Comparison of ENCODE assay signal across 17 mouse cellular contexts in the genomic region with DNA sequence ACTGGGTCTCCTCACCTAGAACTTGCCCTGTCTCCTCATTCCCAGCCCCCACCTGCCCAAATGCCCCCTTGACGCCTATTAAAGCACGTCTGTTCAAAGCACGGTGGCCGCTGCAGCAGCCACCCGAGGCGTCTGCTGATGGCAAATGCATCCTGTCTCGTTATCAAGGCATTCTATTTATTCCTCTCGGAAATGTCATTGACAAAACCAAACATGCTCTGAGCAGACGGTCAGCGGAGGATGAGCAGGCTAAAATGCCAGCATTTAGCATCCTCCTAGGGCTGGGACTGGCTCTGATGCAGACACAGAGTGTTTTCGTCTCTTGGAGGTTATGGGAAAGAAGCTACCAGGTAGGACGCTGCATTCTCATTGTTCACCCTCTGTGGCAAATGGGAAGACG. TPM values are rescaled to one million over a fixed set of nuclear protein-coding genes. Genes with fewer than 3 reads are reported as not detected.
DNase-seq lines count a peak whose midpoint lies in the region; ATAC-seq and TF ChIP-seq lines count a peak whose summit lies in the region.
"Had no signal": no experiment of that assay in that cellular context is flagged by ENCODE, and none has a peak within 500 bp of the region (broad histone marks: within the 10 kb centered on the region; RNA-seq: fewer than 3 reads in every experiment).

No protein-coding gene starts in this region.

- H3K4me1 ChIP-seq in midbrain, postnatal 0 days (ENCODE audit: insufficient read depth, low read length): no peaks in the 10 kb centered on the region
- H3K4me1 ChIP-seq: embryonic facial prominence, embryonic 10.5 days; hindbrain, embryonic 12.5 days; limb, embryonic 15.5 days had no signal

- no peak overlapping the region for H3K27ac ChIP-seq in midbrain, postnatal 0 days (ENCODE audit: low read depth, low read length)
- H3K27ac ChIP-seq: embryonic facial prominence, embryonic 10.5 days; hindbrain, embryonic 12.5 days; limb, embryonic 15.5 days had no signal

- H3K4me3 ChIP-seq in midbrain, postnatal 0 days (ENCODE audit: low read depth, low read length): no peak overlapping the region
- H3K4me3 ChIP-seq: embryonic facial prominence, embryonic 10.5 days; hindbrain, embryonic 12.5 days; limb, embryonic 15.5 days had no signal

- TF ChIP-seq CTCF in midbrain, postnatal 0 days (IDR thresholded peaks at IDR 0.05): no peak

- no peaks in the 10 kb centered on the region for H3K9me3 ChIP-seq in midbrain, postnatal 0 days (ENCODE audit: low read length)
- H3K9me3 ChIP-seq: embryonic facial prominence, embryonic 10.5 days; hindbrain, embryonic 12.5 days; limb, embryonic 15.5 days had no signal

- no peak overlapping the region for H3K4me2 ChIP-seq in midbrain, postnatal 0 days (ENCODE audit: low read depth, low read length, poor library complexity, severe bottlenecking)
- H3K4me2 ChIP-seq: hindbrain, embryonic 12.5 days; limb, embryonic 15.5 days; lung, embryonic 14.5 days had no signal

- 70% methylated on average over 13 of the region's 13 CpGs for WGBS in midbrain, postnatal 0 days

- ATAC-seq in midbrain, postnatal 0 days (ENCODE audit: low FRiP score): no peak

- H3K36me3 ChIP-seq in midbrain, postnatal 0 days (ENCODE audit: insufficient read depth, low read length): peaks cover 23% of the 10 kb centered on the region

- DNase-seq in frontal cortex, adult 2 months (ENCODE audit: extremely low spot score in 1 of 2, low spot score in 1 of 2): peak; percentile 4 to 44
- no peak for DNase-seq in frontal cortex, postnatal 14 days (ENCODE audit: low spot score in 2 of 2)
- peak; percentile 25 for DNase-seq in right cerebral cortex, adult 18-20 months
- no peak for DNase-seq in right cerebral cortex, postnatal 4 days
- DNase-seq in midbrain, postnatal 0 days (ENCODE audit: low spot score): peak; percentile 2
- DNase-seq in T-cell, adult 2 months (ENCODE audit: low spot score): no peak
- DNase-seq in adrenal gland, postnatal 10 days: no peak
- no peak for DNase-seq in embryo, embryonic 11 days
- DNase-seq: adrenal gland, adult 2 months; cerebellum, adult 9-11 months; kidney, adult 18-20 months; kidney, postnatal 4 days; lung, embryonic 14.5 days had no signal

- H3K27me3 ChIP-seq in midbrain, postnatal 0 days (ENCODE audit: insufficient read depth, low read length): no peaks in the 10 kb centered on the region
- H3K27me3 ChIP-seq: hindbrain, embryonic 12.5 days; limb, embryonic 15.5 days had no signal

- H3K9ac ChIP-seq in midbrain, postnatal 0 days (replicated peaks; ENCODE audit: low read length, poor library complexity, severe bottlenecking): no peak overlapping the region
- H3K9ac ChIP-seq: hindbrain, embryonic 12.5 days; limb, embryonic 15.5 days; lung, embryonic 14.5 days had no signal

RNA-seq across cellular contexts. Expression of a gene that starts 34.8 kb away (rescaled TPM):
- 14.5 and 21.0 TPM in 2 replicates for polyA plus RNA-seq in frontal cortex, adult 2 months (2012; rRNA removed)
- total RNA-seq in midbrain, postnatal 0 days (2014; rRNA removed): 4.3 and 13.8 TPM in 2 replicates
- 13.4 and 15.4 TPM in 2 replicates for polyA plus RNA-seq in midbrain, postnatal 0 days (2015; fragmentation: Nextera tagmentation; extraction: Ambion mirVana)
- 1 to 10 TPM; 1.7 to 5.3 TPM for total RNA-seq in adrenal gland, postnatal 10 days (2021)

RNA-seq across cellular contexts. Expression of a gene that starts 41.2 kb away (rescaled TPM):
- 0.36 TPM in 2 replicates for polyA plus RNA-seq in frontal cortex, adult 2 months (2012; rRNA removed)
- 0.27 and 1.0 TPM in 2 replicates for total RNA-seq in midbrain, postnatal 0 days (2014; rRNA removed)
- 0.17 and 0.35 TPM in 2 replicates for polyA plus RNA-seq in midbrain, postnatal 0 days (2015; fragmentation: Nextera tagmentation; extraction: Ambion mirVana)
- under 1 TPM; 0.09 to 0.24 TPM for total RNA-seq in adrenal gland, postnatal 10 days (2021)
- total RNA-seq: megakaryocyte progenitor cell, adult 5-6 weeks had no signal
- polyA plus RNA-seq: adrenal gland, adult 2 months had no signal

Comparison
In these comparisons a context has a peak if more than half of its experiments do, and no peak if none do; other contexts are left out.
1. DNase-seq: peak in frontal cortex, adult 2 months (2 of 2), right cerebral cortex, adult 18-20 months (single experiment) and midbrain, postnatal 0 days (single experiment); none in frontal cortex, postnatal 14 days (0 of 2), right cerebral cortex, postnatal 4 days (single experiment), T-cell, adult 2 months (single experiment), adrenal gland, postnatal 10 days (single experiment) and embryo, embryonic 11 days (single experiment).